Mouse (Mus musculus) testis, postnatal 10 days (tissue): ENCODE data around the gene Slc39a12.

ENCODE experiments used
- DNase-seq: peaks from one replicate; pipeline ENCODE4 v3.0.0; 2021; ENCODE audit warnings: low spot score

The Slc39a12 gene

DNA sequence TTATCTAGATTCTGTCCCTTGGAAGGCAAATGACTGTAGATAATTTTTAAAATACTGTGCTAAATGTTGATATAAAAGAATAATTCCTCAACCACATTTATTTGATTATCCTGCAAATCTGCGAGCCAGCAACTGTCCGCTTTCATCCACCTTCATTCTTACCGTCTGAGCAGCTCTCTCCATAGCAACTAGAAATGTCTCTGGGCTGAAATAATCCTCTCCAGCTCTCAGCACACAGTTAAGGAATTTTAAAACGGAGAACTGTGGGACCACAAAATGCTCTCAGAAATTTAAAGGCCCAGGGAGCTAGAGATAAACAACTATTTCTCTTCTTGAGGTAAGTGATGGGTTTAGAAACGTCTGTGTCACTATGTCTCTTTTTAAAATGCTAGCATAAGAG is at the start of gene Slc39a12:
TSS of gene Slc39a12 (plus strand) at position 155 of the 400 bp plus-strand sequence.
- no peak for DNase-seq

DNA sequence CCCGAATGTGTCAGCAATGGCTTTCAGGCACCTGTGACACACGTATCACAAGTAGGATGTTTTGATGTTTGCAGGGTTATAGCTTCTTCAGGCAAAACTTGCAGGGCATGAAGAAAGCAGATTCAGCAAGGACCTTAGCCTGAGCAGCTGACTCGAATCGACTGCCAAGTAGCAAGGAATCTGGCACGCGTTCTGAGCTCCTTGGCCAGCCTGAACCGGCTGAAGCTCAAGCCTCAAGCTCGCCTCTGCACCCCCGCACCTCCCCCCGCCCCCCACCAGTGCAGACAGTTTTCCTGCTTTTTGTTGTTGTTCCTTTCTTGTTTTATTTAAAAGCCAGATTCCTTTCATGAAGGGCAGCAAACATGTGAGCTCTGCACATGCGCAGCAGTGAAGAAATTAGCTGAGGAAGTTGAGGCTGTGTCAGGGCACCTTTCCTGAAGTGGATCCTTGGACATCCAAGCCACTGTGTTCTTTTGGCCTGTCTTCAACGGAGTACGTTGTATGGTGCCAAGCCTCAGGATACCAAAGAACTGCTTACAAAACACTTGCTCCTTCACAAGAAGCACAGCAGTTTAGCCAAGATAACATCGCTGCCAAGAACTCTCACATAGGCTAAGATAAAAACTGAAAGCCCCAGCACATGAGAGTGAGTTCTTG is 46.3 kb upstream of the Slc39a12 start:
- DNase-seq = peak; percentile 80

DNA sequence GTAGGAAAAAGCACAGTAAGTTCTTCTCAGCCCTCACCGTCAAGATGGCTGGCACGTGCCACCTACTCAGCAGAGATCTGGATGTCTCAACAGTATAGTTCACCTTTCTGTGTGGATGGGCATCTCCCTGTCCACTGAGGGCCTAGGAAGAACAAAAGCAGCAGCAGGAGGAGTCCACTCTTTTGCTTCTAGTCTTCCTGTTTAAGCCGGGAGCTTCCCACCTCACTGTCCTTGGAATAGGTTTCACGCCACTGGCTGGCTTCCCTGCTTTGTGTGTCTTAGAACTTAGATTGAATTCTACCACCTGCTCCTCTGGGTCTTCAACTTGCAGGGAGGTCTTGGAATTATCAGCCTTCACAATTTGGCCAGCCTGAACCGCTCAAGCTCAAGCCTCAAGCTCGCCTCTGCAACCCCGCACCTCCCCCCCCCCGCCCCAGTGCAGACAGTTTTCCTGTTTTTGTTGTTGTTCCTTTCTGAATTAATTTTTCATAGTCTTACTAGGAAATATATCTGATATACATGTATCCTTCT is 45.7 kb upstream of the Slc39a12 start:
- peak; percentile 38 for DNase-seq

DNA sequence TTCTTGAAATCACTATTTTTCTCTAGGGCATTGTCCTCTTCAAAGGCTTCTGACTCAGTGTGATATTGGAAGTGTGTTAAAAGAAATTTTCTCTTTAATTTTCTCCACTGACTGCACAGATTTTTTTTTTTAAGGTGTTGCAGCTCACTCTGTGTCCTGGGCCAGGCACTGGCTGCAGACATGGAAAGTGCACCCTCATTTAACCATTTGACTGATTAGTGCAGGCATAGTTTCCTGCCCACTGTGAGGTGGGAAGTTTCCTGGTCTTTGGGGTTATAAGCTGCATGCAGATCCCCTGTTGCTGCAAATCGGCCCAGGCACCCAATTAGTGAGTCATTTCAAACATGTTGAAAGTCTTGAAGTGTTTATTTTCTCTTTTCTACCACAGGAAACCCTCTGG is 740 bp downstream of the Slc39a12 start:
- DNase-seq = no peak

DNA sequence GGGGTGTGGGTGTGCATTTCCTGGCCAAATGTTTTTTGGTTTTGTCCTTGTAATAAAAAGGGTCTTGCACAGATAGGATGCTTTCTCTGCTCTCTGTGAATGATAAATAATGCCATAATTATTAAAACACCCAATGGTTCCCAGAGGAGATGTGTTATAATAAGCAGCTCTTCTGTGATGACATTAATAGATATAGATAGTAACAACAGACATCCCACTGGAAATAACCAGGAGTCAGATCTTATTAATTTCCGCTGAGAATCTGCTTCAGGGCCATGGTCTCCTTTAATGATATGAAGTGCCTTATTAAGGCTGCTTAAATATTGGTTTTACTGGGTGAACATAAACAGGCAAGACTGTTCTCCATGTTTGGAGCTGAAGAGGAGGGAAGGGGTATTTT is 2.8 kb downstream of the Slc39a12 start:
- DNase-seq = no peak

DNA sequence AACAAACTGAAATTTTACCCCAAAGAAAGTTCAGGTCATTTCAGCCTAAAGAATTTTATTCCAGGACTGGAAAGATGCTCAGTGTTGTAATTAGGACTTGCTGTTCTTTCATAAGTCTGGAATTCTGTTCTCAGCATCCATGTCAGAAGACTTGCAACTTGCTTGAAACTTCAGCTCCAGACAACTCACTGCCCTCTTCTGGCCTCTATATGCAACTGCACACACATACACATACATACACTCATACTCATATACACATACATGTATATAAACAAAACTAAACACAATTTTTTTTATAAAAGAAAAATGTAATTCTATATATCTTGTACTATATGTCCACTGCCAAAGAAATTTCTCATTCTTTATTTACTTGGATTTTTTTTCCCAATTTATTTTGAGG is 14.9 kb downstream of the Slc39a12 start:
- DNase-seq = no peak

DNA sequence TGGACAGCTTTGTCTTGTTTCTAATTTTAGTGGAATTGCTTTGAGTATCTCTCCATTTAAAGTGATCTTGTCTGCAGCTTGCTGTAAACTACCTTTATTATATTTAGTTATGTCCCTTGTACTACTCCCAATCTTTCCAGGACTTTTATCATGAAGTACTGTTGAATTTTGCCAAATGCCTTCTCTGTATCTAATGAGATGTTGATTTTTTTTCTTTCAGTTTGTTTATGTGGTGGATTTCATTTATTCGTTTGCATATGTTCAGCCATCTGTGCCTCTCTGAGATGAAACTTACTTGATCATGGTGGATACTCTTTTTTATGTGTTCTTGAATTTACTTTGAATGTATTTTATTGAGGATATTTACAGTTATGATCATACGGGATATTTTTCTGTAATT is 40.9 kb downstream of the Slc39a12 start:
- no peak for DNase-seq

DNA sequence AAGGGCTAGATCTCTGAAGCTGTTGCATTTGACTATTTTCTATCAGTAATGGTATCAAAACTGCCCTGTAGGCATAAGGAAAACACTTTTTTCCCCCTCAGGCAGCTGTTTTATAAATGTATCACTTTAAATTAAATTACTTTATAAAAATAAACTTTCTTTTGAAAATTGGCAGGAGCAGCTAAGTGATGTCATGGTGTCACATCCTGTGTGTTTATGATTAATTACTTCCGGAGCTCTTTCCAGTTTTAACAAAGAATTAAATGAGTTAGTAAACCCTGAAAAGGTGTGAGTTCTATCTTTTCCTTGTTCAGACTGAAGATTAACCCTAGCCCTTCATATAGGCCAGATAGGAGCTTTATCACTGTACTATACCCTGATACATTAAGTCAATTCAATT is 59.2 kb downstream of the Slc39a12 start:
- DNase-seq = no peak

DNA sequence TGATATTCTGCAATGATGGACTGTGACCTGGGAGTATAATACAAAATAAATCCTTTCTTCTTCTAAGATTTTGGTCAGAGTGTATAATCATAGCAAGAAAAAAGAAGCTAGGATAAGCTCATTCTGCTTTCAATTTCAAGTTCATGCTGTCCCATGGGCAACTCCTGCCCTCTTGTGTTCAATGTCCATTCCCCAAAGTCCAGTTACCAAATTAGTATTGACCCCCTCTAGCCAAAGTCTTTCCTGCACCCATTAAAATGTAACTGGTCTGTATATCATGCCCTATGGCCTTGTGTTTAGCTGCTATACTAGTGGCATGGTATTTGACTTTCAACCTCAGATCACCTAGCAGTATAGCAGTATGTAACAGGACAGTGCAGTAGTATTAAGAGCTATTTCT is 62.8 kb downstream of the Slc39a12 start:
- DNase-seq = no peak

DNA sequence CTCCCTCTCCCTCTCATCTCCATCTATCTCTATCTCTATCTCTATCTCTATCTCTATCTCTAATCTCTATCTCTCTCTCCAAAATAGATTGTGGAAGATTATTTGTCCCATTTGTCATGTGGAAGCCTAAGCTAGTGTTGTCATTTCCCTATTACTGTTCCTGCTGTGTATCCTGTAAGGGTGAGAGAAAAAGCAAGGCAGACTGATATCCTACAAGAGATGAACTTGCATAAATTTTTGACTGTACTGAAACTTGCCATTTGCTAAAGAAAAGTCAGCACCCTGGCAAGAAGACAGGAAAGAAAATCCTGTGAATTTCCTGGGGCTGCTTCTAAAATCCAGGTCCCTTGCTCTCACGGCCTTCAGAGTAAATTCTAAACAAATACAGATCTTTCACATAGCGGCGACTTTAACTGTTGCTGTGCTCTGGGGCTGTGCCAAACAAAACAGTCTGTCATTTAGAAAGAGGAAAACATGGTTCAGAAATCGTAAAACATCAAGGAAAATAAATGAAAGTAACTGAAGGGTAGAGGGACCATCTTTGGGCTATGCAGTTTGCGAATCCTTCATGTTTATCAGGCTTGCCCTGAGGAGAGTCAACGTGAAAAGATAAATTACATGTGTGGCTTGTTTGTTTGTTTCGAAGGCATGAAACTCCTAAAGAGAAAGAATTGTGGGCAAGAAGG is 67.0 kb downstream of the Slc39a12 start:
- DNase-seq = no peak

DNA sequence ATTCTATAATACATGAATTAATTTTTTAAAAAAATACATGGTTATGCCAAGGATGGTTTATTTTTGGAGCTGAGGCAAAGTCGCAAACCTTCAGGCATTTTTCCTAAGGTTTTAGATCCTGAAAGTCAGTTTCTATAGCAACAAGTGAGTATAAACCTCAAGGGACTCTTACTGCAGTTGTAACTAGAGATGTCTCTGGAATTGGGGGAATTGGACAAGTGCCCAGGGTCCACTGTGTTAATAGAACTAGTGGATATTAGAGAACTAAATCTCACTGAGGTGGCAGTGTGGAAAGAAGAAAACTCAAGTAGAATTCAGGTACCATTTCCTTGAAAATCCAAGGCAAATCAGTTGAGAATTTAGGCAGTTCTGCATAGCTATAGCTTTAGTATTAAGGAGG is 76.3 kb downstream of the Slc39a12 start:
- DNase-seq = no peak

DNA sequence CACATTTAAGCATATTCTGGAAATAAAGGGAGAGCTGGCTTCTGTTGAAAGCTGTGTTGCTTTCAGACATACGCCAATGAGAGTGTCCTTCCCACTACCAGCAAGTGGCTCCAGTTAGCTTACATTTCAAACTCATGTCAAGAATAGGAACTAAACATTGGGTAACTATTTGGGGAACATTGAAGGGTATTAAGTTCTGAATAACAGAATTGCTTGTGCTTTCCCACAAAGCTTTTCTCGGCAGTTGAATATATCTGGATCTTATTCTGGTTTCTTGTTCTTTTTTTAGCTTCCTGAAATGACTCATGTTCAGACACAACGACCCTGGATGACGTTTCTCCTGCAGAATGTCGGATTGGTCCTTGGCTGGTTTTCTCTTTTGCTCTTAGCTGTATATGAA is 106.0 kb downstream of the Slc39a12 start:
- DNase-seq = no peak

DNA sequence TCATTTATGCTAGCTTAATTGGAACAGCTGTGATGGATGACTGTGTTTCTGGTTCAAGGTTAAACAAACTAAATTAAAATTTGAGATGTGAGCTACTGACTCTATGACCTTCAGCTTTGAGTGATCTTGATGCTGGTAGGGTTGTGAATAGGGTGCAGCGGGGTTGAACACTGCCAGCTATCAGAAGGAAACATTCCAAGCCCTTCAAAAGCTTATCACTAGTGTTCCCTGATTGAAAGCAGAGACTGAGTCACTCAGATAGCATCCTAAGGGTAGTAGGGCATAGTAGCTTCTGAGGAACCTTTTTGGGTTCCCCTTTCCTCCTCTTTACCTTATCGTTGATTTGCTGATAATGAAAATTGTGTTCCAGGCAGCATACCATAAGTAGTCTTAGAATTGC is 108.0 kb downstream of the Slc39a12 start:
- no peak for DNase-seq

DNA sequence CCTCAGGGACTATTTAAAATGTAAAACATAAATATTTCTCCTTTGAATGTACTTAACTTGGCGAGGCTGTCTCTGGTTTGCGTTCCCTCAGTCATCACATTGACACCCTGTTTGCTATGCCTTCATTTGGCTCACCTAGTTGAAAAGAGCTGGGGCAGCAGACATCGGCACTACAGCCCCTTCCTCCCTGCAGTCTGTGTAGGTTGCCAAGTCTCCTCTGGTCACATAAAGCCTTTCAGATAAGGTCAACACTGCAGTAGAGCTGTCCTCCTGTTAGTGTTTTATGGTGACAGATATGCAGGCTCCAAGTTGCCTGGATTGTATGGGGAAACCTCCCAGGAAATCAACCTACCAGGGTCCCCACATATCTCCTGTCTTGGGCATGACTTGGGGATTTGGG is 114.4 kb downstream of the Slc39a12 start:
- DNase-seq = no peak

DNA sequence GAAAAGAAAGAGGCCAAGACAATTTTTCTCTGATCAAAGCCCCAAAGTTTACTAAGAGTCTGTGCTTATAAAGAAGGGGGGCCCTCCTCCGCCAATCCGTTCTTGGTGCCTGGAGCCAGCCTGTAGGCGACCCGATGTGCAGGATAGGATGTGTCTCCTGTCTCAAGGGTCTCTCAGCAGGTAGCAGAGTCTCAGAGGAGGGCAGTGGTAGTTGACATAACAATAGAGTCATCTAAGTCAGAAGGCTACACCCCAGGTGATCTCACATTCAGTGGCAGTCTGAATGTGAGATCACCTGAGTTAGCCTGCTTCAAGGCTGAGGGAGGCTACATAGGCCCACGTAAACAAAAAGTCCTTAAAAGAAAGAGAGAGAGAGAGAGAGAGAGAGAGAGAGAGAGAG is 130.1 kb downstream of the Slc39a12 start:
- no peak for DNase-seq

DNA sequence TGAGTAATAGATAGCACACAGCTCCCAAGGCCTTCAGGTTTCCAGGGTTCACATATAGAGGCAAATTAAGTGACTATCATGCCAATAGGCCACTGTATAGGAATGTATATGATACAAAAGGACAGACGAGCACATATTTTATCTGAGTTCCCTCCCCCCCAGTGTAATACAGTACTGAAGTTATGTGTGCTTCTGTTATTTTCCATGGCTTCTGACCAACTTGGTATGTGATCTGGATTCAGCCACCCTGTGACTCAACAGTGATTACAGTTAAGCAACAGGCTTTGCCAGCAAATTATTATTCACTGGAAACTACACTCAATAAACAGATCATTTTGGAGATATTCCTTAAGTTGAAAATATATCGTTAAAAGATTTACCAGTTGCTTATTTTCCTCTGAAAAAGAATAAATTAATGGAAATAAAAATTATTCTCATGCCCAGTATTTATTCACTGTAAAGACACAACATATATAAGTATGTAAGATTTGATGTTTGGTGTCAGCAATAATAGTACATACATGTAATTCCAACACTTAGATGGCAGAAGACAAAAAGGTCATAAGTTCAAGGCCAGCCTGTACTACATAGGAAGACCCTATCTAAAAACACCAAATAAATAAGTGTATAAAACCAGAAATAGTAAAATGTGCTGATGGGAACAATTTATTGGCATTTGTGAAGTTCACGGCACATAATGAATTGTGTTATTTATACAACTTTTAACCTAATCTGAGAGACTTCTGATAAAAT is 146.4 kb downstream of the Slc39a12 start:
- DNase-seq = no peak

DNA sequence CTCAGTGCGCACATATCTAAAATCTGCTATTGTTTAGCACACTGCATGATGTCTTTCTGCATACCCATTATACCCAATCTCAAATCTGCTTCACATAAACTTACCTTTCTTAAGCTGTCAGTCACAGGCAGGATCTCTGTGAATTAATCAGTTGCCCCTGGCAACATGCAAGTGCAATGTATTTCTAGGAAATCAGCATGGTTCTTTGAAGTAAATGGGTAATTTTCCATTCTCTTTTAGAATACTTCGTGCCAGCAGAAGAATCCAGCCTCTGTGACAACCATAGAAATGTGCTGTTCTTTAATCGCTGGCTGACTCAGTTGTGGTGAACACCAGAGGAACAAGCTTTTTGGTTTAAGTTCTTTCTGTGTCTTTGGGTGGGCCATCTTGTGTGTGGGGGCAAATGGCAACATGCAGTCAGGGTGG is 147.1 kb downstream of the Slc39a12 start:
- DNase-seq = no peak

DNA sequence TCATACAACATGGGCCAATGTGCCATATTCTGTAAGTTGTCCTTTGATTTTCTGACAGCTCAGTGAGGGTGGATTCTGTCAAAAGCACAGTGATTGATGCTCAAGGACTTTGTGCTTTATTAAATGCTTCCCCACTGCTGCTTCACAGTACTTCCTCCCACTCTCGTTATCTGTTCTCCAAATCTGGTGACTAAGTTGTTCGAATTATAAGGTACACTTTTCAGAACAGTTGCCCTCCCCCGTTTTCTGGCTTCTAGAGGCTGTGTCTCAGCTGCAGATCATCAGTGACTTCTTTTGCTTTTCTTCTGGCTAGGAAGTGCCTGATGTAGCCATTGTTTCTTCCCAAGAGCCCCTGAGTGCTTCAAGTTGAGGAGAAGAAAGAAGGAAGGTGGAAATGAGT is 149.7 kb downstream of the Slc39a12 start:
- no peak for DNase-seq

DNA sequence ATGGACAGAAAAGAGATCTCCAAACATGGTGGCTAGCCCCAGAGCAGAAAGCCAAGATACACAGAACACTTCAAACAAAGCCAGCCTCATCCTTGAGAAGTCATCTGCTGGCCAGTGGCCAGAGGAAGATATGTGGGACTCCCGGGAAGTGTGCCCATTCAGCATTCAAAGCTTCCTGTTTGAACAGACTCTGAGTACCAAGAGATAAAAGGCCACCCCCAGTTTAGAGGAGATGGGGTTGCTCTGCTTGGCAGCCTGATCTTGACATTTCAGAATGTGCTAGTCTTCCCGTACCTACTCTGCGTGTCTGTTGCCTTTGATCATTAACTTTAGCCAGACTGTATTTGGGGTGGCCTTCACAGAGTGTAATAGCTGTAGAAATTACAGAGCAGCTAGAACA is 155.2 kb downstream of the Slc39a12 start:
- DNase-seq = peak; percentile 74

DNA sequence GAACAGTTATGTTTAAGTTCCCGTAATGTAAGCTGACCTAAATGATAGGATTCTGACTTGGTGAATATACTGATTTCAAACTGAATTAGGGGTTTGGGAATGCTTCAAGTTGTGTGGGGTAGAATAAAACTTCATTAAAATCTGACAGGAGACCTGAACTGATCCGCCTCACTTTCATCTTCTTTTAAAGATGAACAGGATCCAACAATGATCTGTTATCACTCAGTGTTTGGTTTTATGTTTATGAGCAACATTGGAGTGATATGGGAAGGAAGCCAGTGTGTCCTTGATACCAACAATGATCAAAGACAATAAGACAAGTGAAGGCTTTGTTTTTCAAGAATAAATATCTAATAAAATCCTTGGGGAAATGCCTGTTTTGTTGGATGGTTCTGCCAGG is 155.7 kb downstream of the Slc39a12 start:
- DNase-seq = no peak
